Mouse (Mus musculus): ENCODE measurements around the gene Neo1. TPM values are rescaled to one million over a fixed set of nuclear protein-coding genes. Genes with fewer than 3 reads are reported as not detected.
A peak's percentile ranks its signal among the peaks of the same experiment; 100 is the strongest.
"Not testable (repeated sequence)": the region's sequence is repeated elsewhere in the genome, so short reads cannot be mapped to it uniquely, and the experiment has no call there.

Gene Neo1
- polyA plus RNA-seq, 2 experiments, result 1.5 TPM

DNA sequence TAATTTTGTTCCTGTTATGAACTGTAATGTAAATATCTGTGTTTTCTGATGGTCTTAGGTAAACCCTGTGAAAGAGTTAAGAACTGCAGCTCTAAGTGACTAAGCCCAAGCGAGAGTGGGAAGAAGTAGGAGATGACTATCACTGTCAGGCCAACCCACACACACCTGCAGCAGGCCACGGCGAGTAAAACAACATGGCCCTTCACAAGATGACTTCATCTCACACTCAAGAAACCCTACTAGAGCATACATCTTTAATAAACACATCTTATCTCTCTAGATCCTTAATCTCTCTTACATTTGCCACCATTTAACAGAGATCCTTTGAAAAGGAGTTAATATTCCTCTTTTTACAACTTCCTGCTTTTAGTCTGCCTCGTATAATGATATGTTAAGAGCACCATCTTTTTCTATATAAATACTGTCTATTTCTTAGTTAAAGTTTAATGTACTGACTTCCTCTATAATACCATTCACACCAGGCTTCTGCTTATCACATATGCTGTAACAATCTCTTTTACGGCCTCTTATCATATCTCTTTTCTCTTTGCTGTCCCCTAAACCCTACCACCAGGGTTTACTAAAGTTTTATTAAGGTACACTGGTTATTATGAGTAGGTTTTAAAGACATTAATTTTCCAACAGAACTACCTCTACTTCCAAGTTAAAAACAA, 46.8 kb downstream of the Neo1 start:
- Histone ChIP-seq H3K4me3 (ENCODE audit: insufficient read depth in 1 of 2, low read depth in 2 of 2, low read length in 2 of 2) (no peak overlapping the region), H3K4me2 (ENCODE audit: low read depth) (no peak overlapping the region), H3K9me3 (ENCODE audit: control insufficient read depth, low read length) (no peaks in the 10 kb centered on the region), H3K27me3 (ENCODE audit: control insufficient read depth, insufficient read depth, low read length) (no peaks in the 10 kb centered on the region), H3K4me1 (replicated peaks; ENCODE audit: control insufficient read depth in 2 of 2, insufficient read depth in 2 of 2, low read length in 1 of 2) (no peaks in the 10 kb centered on the region; a peak in 1 of 4 replicates), H3K27ac (no peak overlapping the region), H3K9ac (replicated peaks) (no peak overlapping the region), H3K36me3 (replicated peaks; ENCODE audit: control insufficient read depth, insufficient read depth, low read depth) (no peaks in the 10 kb centered on the region)
- no peak for TF ChIP-seq CTCF (IDR thresholded peaks at IDR 0.05; ENCODE audit: low read depth)
- no peak for TF ChIP-seq EP300 (IDR thresholded peaks at IDR 0.05; ENCODE audit: low read depth)
- 57% methylated on average over 5 of the region's 5 CpGs for WGBS (ENCODE audit: insufficient replicate concordance)
- ATAC-seq (ENCODE audit: insufficient read depth) (no peak), DNase-seq (ENCODE audit: low read depth in 3 of 3, low spot score in 3 of 3) (no peak)

GRCm38 (mm10) chr9:58979034-58979433, 57.2 kb downstream of the Neo1 start:
- no peak overlapping the region for H3K9ac ChIP-seq (replicated peaks)
- no peaks in the 10 kb centered on the region for H3K27me3 ChIP-seq (ENCODE audit: control insufficient read depth, insufficient read depth, low read length)
- TF ChIP-seq CTCF (IDR thresholded peaks at IDR 0.05; ENCODE audit: low read depth) (no peak), EP300 (IDR thresholded peaks at IDR 0.05; ENCODE audit: low read depth) (no peak)
- ATAC-seq (ENCODE audit: insufficient read depth) (no peak), DNase-seq (ENCODE audit: low read depth in 3 of 3, low spot score in 3 of 3) (peak in 1 of 3 experiments; percentile 9)
- no peak overlapping the region for H3K4me2 ChIP-seq (ENCODE audit: low read depth)
- no peak overlapping the region for H3K27ac ChIP-seq
- no peak overlapping the region for H3K4me3 ChIP-seq (ENCODE audit: insufficient read depth in 1 of 2, low read depth in 2 of 2, low read length in 2 of 2)
- H3K36me3 ChIP-seq (replicated peaks; ENCODE audit: control insufficient read depth, insufficient read depth, low read depth), result no peaks in the 10 kb centered on the region
- H3K4me1 ChIP-seq (replicated peaks; ENCODE audit: control insufficient read depth in 2 of 2, insufficient read depth in 2 of 2, low read length in 1 of 2), result no peaks in the 10 kb centered on the region
- no peaks in the 10 kb centered on the region for H3K9me3 ChIP-seq (ENCODE audit: control insufficient read depth, low read length)
- 75% methylated on average over 15 of the region's 15 CpGs for WGBS (ENCODE audit: insufficient replicate concordance)

DNA sequence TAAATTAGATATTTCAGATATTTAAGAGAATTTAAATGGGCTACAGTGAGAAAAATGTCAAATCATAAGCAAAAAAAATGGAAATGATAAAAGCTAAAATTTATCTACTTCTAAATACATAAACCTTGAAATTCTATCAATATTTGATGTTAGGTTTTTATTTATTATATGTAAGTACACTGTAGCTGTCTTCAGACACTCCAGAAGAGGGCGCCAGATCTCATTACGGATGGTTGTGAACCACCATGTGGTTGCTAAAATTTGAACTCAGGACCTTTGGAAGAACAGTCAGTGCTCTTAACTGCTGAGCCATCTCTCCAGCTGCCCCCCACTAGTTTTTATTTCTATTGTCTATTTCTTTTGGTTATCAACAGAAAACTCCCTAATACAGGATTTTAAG, 65.1 kb downstream of the Neo1 start:
- 44% methylated on average over 2 of the region's 2 CpGs for WGBS (ENCODE audit: insufficient replicate concordance)

GRCm38 (mm10) chr9:58967371-58967770, 68.9 kb downstream of the Neo1 start:
- Histone ChIP-seq H3K36me3 (replicated peaks; ENCODE audit: control insufficient read depth, insufficient read depth, low read depth) (no peaks in the 10 kb centered on the region), H3K27ac (no peak overlapping the region), H3K27me3 (ENCODE audit: control insufficient read depth, insufficient read depth, low read length) (no peaks in the 10 kb centered on the region), H3K4me2 (ENCODE audit: low read depth) (no peak overlapping the region), H3K9ac (replicated peaks) (no peak overlapping the region), H3K4me1 (replicated peaks; ENCODE audit: control insufficient read depth in 2 of 2, insufficient read depth in 2 of 2, low read length in 1 of 2) (no peaks in the 10 kb centered on the region), H3K9me3 (ENCODE audit: control insufficient read depth, low read length) (no peaks in the 10 kb centered on the region), H3K4me3 (ENCODE audit: insufficient read depth in 1 of 2, low read depth in 2 of 2, low read length in 2 of 2) (no peak overlapping the region)
- ATAC-seq (ENCODE audit: insufficient read depth) (no peak), DNase-seq (ENCODE audit: low read depth in 3 of 3, low spot score in 3 of 3) (no peak)
- 28% methylated on average over 2 of the region's 2 CpGs for WGBS (ENCODE audit: insufficient replicate concordance)
- TF ChIP-seq CTCF (IDR thresholded peaks at IDR 0.05; ENCODE audit: low read depth) (no peak), EP300 (IDR thresholded peaks at IDR 0.05; ENCODE audit: low read depth) (no peak)

More for the DNA sequence above, 65.1 kb downstream of the Neo1 start:
- not testable (repeated sequence) for ATAC-seq (ENCODE audit: insufficient read depth); H3K4me1 ChIP-seq (replicated peaks; ENCODE audit: control insufficient read depth in 2 of 2, insufficient read depth in 2 of 2, low read length in 1 of 2); H3K27me3 ChIP-seq (ENCODE audit: control insufficient read depth, insufficient read depth, low read length); H3K4me2 ChIP-seq (ENCODE audit: low read depth); H3K4me3 ChIP-seq (ENCODE audit: insufficient read depth in 1 of 2, low read depth in 2 of 2, low read length in 2 of 2); H3K9ac ChIP-seq (replicated peaks); DNase-seq (ENCODE audit: low read depth in 3 of 3, low spot score in 3 of 3); H3K27ac ChIP-seq; H3K36me3 ChIP-seq (replicated peaks; ENCODE audit: control insufficient read depth, insufficient read depth, low read depth); H3K9me3 ChIP-seq (ENCODE audit: control insufficient read depth, low read length)
- TF ChIP-seq CTCF (IDR thresholded peaks at IDR 0.05; ENCODE audit: low read depth), result peak; percentile 6; the same call in 1 of the 2 replicates

GRCm38 (mm10) chr9:58955507-58955906, 80.7 kb downstream of the Neo1 start:
- DNase-seq (ENCODE audit: low read depth in 3 of 3, low spot score in 3 of 3) (no peak), ATAC-seq (ENCODE audit: insufficient read depth) (no peak)
- no peaks in the 10 kb centered on the region for H3K27me3 ChIP-seq (ENCODE audit: control insufficient read depth, insufficient read depth, low read length)
- H3K4me3 ChIP-seq (ENCODE audit: insufficient read depth in 1 of 2, low read depth in 2 of 2, low read length in 2 of 2), result no peak overlapping the region
- TF ChIP-seq CTCF (IDR thresholded peaks at IDR 0.05; ENCODE audit: low read depth) (no peak), EP300 (IDR thresholded peaks at IDR 0.05; ENCODE audit: low read depth) (no peak)
- no peak overlapping the region for H3K9ac ChIP-seq (replicated peaks)
- no peak overlapping the region for H3K4me2 ChIP-seq (ENCODE audit: low read depth)
- H3K36me3 ChIP-seq (replicated peaks; ENCODE audit: control insufficient read depth, insufficient read depth, low read depth), result no peaks in the 10 kb centered on the region
- H3K4me1 ChIP-seq (replicated peaks; ENCODE audit: control insufficient read depth in 2 of 2, insufficient read depth in 2 of 2, low read length in 1 of 2), result peaks cover 0 to 2% of the 10 kb centered on the region in 2 experiments; a peak in 2 of 4 replicates
- no peaks in the 10 kb centered on the region for H3K9me3 ChIP-seq (ENCODE audit: control insufficient read depth, low read length)
- WGBS (ENCODE audit: insufficient replicate concordance), result 30% methylated on average over 3 of the region's 3 CpGs
- H3K27ac ChIP-seq, result no peak overlapping the region

All from liver, embryonic 14.5 days (tissue).